Mouse (Mus musculus) NIH3T3 (cell line): ENCODE results near the gene Kcnk10.

Source experiments
- DNase-seq: peaks from one replicate; pipeline ENCODE4 v3.0.0-alpha.2; 2012; ENCODE audit warnings: low read depth

Kcnk10 gene

GRCm38 (mm10) chr12:98406598-98406997 is 171.5 kb downstream of the Kcnk10 start:
- DNase-seq = no peak

DNA sequence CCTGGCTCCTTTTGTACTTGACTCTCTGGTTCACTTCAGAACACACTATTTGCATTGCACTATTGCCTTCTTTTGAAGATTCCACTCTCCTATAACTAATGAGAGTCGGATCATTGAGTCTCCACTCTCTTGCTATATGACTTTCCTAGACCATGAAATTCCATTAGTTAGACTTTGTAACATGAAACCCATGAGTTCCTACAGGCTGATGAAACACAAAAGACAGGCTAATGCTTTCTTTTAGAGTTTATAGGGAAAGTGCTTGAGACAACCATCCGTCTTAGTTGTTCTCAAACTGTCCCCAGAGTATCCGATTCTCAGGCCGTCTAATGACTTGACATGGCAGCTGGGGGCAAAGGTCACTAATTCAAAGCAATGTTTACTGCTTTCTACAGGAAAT is 172.0 kb downstream of the Kcnk10 start:
- DNase-seq = no peak

DNA sequence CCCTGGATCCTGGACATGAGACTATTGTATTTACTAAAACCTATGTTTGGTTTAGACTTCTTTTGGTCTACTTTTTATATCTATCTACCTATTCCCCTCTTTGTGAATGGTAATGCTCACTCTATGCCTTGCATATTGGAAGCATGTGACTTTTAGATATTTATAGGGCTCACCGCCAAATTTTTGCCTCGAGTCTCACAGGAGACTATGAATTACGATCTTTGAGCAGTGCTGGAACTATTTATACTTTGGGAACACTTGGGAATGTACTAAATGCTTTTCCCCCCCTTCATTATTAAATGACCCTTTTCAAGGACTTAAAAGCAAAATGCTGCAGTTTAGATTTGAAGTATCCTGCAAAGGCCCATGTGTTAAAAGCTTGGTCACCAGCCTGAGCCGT is 181.5 kb downstream of the Kcnk10 start:
- DNase-seq = peak; percentile 51

DNA sequence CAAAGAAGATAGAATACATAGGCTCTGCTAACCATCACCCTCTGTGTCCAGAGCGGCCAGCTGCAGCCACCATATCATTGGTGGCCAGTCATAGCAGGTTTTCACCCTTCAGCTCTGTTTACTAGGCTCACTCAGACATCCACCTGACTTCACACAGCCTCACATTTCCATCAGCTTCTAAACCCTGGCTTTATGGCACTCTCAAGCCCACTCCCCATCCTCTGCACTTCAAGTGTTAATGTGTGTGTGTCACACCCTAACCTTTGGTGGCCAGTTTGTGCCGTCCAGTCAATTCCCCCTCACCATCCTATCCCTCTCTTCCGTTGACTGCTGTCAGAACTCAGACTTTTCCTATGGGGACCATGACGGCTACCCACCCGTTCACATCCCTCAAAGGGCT is 184.0 kb downstream of the Kcnk10 start:
- no peak for DNase-seq

GRCm38 (mm10) chr12:98391347-98391746 is 186.8 kb downstream of the Kcnk10 start:
- no peak for DNase-seq

GRCm38 (mm10) chr12:98389618-98390017 is 188.5 kb downstream of the Kcnk10 start:
- no peak for DNase-seq
